Mouse (Mus musculus): ENCODE measurements around the gene Sntn. TPM values are rescaled to one million over a fixed set of nuclear protein-coding genes. Genes with fewer than 3 reads are reported as not detected.

The Sntn gene
- polyA plus RNA-seq (2015; fragmentation: Nextera tagmentation; extraction: Ambion mirVana), result not detected in 2 replicates

- Histone ChIP-seq H3K27me3 (no peaks in the 10 kb centered on the region), H3K4me2 (no peak within 1 kb of the TSS), H3K9ac (no peak within 1 kb of the TSS), H3K36me3 (no peaks in the 10 kb centered on the region), H3K27ac (no peak within 1 kb of the TSS), H3K4me1 (no peaks in the 10 kb centered on the region), H3K4me3 (replicated peaks) (no peak within 1 kb of the TSS), H3K9me3 (replicated peaks) (no peaks in the 10 kb centered on the region)
- 91% methylated on average over 2 of the region's 2 CpGs for WGBS
- no peak for ATAC-seq (replicated peaks; ENCODE audit: low FRiP score)
Observed at GRCm38 (mm10) chr14:13670576-13670975, at the start of gene Sntn. Gene Sntn, plus strand, starts transcription at chr14:13670876.

GRCm38 (mm10) chr14:13649865-13650264 lies 20.8 kb upstream of the Sntn start:
- ATAC-seq (replicated peaks; ENCODE audit: low FRiP score), result no peak
- Histone ChIP-seq H3K27ac (no peak overlapping the region), H3K9me3 (replicated peaks) (no peaks in the 10 kb centered on the region), H3K27me3 (no peaks in the 10 kb centered on the region), H3K9ac (no peak overlapping the region), H3K4me2 (no peak overlapping the region), H3K36me3 (no peaks in the 10 kb centered on the region), H3K4me3 (replicated peaks) (no peak overlapping the region), H3K4me1 (no peaks in the 10 kb centered on the region)
- WGBS, result 91% methylated on average over 1 of the region's 1 CpGs

GRCm38 (mm10) chr14:13651039-13651438 lies 19.6 kb upstream of the Sntn start:
- no peaks in the 10 kb centered on the region for H3K36me3 ChIP-seq
- no peak overlapping the region for H3K4me3 ChIP-seq (replicated peaks)
- no peak overlapping the region for H3K27ac ChIP-seq
- no peak overlapping the region for H3K4me2 ChIP-seq
- no peak overlapping the region for H3K9ac ChIP-seq
- no peak for ATAC-seq (replicated peaks; ENCODE audit: low FRiP score)
- H3K4me1 ChIP-seq, result no peaks in the 10 kb centered on the region
- WGBS, result 42% methylated on average over 1 of the region's 1 CpGs
- H3K9me3 ChIP-seq (replicated peaks), result no peaks in the 10 kb centered on the region
- no peaks in the 10 kb centered on the region for H3K27me3 ChIP-seq

GRCm38 (mm10) chr14:13651541-13652298 lies 19.0 kb upstream of the Sntn start:
- ATAC-seq (replicated peaks; ENCODE audit: low FRiP score), result no peak
- no peak overlapping the region for H3K9ac ChIP-seq
- H3K4me3 ChIP-seq (replicated peaks), result no peak overlapping the region
- 76% methylated on average over 2 of the region's 2 CpGs for WGBS
- no peaks in the 10 kb centered on the region for H3K4me1 ChIP-seq
- H3K9me3 ChIP-seq (replicated peaks), result no peaks in the 10 kb centered on the region
- H3K4me2 ChIP-seq, result no peak overlapping the region
- no peaks in the 10 kb centered on the region for H3K36me3 ChIP-seq
- no peaks in the 10 kb centered on the region for H3K27me3 ChIP-seq
- H3K27ac ChIP-seq, result no peak overlapping the region

- Histone ChIP-seq H3K9ac (no peak overlapping the region), H3K36me3 (no peaks in the 10 kb centered on the region), H3K27me3 (no peaks in the 10 kb centered on the region), H3K27ac (no peak overlapping the region), H3K9me3 (replicated peaks) (no peaks in the 10 kb centered on the region), H3K4me2 (no peak overlapping the region), H3K4me1 (no peaks in the 10 kb centered on the region), H3K4me3 (replicated peaks) (no peak overlapping the region)
- 61% methylated on average over 1 of the region's 1 CpGs for WGBS
- no peak for ATAC-seq (replicated peaks; ENCODE audit: low FRiP score)
Observed at GRCm38 (mm10) chr14:13686716-13687115, 16.0 kb downstream of the Sntn start.

GRCm38 (mm10) chr14:13690426-13690825 lies 19.8 kb downstream of the Sntn start:
- no peak for ATAC-seq (replicated peaks; ENCODE audit: low FRiP score)
- no peaks in the 10 kb centered on the region for H3K9me3 ChIP-seq (replicated peaks)
- no peak overlapping the region for H3K27ac ChIP-seq
- H3K4me3 ChIP-seq (replicated peaks), result no peak overlapping the region
- H3K4me2 ChIP-seq, result no peak overlapping the region
- H3K36me3 ChIP-seq, result no peaks in the 10 kb centered on the region
- 67% methylated on average over 2 of the region's 2 CpGs for WGBS
- no peaks in the 10 kb centered on the region for H3K27me3 ChIP-seq
- H3K4me1 ChIP-seq, result no peaks in the 10 kb centered on the region
- no peak overlapping the region for H3K9ac ChIP-seq

GRCm38 (mm10) chr14:13732263-13732662 lies 61.6 kb downstream of the Sntn start:
- no peak overlapping the region for H3K4me2 ChIP-seq
- no peaks in the 10 kb centered on the region for H3K27me3 ChIP-seq
- 33% methylated on average over 4 of the region's 4 CpGs for WGBS
- 0 out of 2 replicates have a peak, but pooled peaks cover 5% of the 10 kb centered on the region for H3K9me3 ChIP-seq (replicated peaks)
- ATAC-seq (replicated peaks; ENCODE audit: low FRiP score), result no peak
- no peak overlapping the region for H3K4me3 ChIP-seq (replicated peaks)
- no peaks in the 10 kb centered on the region for H3K4me1 ChIP-seq
- no peaks in the 10 kb centered on the region for H3K36me3 ChIP-seq
- H3K9ac ChIP-seq, result no peak overlapping the region
- no peak overlapping the region for H3K27ac ChIP-seq

Other genes with a start within 250 kb of the Sntn start
- not detected in 2 replicates for gene Gm281, start 243.6 kb downstream of the Sntn start, polyA plus RNA-seq (2015; fragmentation: Nextera tagmentation; extraction: Ambion mirVana)